In the genomic region with DNA sequence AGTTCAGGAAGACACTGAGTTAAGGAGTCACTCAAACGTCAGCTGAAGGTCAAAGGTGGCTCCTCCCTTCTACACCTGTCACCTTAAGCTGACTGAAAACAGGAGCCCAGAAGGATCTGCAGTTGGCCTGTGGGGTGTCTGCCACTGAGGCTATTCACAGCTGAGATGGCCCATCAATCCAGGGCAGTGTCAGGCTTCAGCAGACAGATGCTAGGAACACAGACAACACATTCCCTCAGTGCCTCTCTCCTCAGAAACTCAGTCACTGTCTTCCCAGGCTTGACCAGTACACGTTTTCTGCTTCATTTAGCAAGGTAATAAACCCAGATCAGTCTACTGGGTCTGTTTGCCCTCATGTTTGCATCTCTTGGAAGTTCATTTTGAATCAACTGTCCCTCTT, we compare ENCODE assay signal across 24 mouse cellular contexts.
"Had no signal": no experiment of that assay in that cellular context is flagged by ENCODE, and none has a peak within 500 bp of the region (broad histone marks: within the 10 kb centered on the region; RNA-seq: fewer than 3 reads in every experiment).

No protein-coding gene starts in this region.

- H3K4me1 ChIP-seq: stomach, embryonic 15.5 days had no signal

- H3K9ac ChIP-seq: limb, embryonic 12.5 days; limb, embryonic 15.5 days; liver, embryonic 14.5 days; liver, postnatal 0 days; lung, embryonic 14.5 days; midbrain, embryonic 13.5 days; neural tube, embryonic 13.5 days; stomach, embryonic 15.5 days had no signal

- H3K36me3 ChIP-seq: limb, embryonic 12.5 days; limb, embryonic 15.5 days; midbrain, embryonic 10.5 days; midbrain, embryonic 13.5 days; neural tube, embryonic 13.5 days; stomach, embryonic 15.5 days had no signal

- H3K27ac ChIP-seq: layer of hippocampus, adult 2 months; limb, embryonic 12.5 days; limb, embryonic 15.5 days; liver, embryonic 14.5 days; macrophage; midbrain, embryonic 10.5 days; midbrain, embryonic 13.5 days; neural tube, embryonic 13.5 days; stomach, embryonic 15.5 days had no signal

- H3K27me3 ChIP-seq: midbrain, embryonic 13.5 days; neural tube, embryonic 13.5 days; stomach, embryonic 15.5 days had no signal

- DNase-seq: kidney, adult 18-20 months; layer of hippocampus, adult 9-11 months; liver, postnatal 0 days; lung, embryonic 14.5 days; retina, postnatal 1 day; right cerebral cortex, postnatal 25 days; spleen, adult 18-20 months; thymus, postnatal 25 days had no signal

- H3K4me3 ChIP-seq: layer of hippocampus, adult 2 months; limb, embryonic 12.5 days; limb, embryonic 15.5 days; megakaryocyte, embryonic 14.5 days; midbrain, embryonic 10.5 days; midbrain, embryonic 13.5 days; myocyte; neural tube, embryonic 13.5 days; stomach, embryonic 15.5 days had no signal

- H3K4me2 ChIP-seq: limb, embryonic 12.5 days; limb, embryonic 15.5 days; liver, embryonic 11.5 days; lung, embryonic 14.5 days; midbrain, embryonic 13.5 days; neural tube, embryonic 13.5 days; stomach, embryonic 15.5 days had no signal

- ATAC-seq: inflammation-experienced regulatory T-cells, adult 6 months; intestine, embryonic 16.5 days; liver, postnatal 0 days; lung, postnatal 0 days; midbrain, embryonic 13.5 days; midbrain, embryonic 16.5 days had no signal

- H3K9me3 ChIP-seq: limb, embryonic 12.5 days; limb, embryonic 15.5 days; megakaryocyte, embryonic 14.5 days; midbrain, embryonic 10.5 days; midbrain, embryonic 13.5 days; neural tube, embryonic 13.5 days; stomach, embryonic 15.5 days had no signal
